Mouse (Mus musculus) B cell, adult (primary cell): Measurements from ENCODE around the gene Pate4. TPM values are rescaled to one million over a fixed set of nuclear protein-coding genes. Genes with fewer than 3 reads are reported as not detected.

Source experiments
- total RNA-seq: library from RNA; stranded (reverse); gene quantifications from 4 replicates; pipeline ENCODE4 v1.2.4, GENCODE M21; 2023; ENCODE audit not compliant: inconsistent age

Pate4 gene
- not detected in 4 replicates for total RNA-seq

DNA sequence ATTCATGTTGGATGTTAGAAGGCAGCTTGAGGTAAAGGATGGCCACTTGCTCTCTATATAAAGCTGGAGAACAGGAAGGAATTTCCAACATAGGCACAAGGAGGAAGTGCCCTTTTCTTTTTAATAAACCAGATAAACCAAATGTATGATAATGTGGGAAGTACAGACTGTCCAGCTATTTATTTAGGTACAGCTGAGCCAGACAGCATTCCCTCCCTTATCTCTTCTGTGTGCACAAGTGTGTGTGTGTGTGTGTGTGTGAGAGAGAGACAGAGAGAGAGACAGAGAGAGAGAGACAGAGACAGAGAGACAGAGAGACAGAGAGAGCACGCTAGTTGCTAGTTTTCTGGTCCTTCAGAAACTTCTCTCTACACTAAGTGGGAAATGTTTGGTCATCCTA, at the start of gene Pate4:
Gene Pate4 (minus strand): TSS at position 101 of the 400 bp plus-strand sequence.

DNA sequence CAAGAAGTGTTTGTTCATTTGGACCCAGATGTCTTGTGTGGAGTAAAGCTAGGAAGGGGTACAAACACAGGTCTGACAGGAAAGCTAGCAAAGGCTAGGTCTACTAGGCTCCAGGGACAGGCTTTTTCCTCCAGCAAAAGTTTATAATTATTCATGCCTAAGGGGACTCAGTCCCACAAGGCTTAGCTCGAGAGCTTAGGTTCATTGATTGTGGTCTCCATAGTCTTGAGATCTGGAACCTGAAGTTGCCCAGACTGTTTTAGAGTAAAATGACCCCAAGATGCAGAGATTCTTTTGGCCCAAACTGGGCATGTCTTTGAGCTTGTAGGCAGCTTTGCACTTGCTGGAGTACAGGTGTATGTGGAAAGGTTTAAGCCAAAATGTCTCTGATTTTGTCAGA, 36.4 kb upstream of the Pate4 start, which contains the start of gene Pate3:
Gene Pate3 (minus strand): TSS at position 101 of the 400 bp plus-strand sequence.

DNA sequence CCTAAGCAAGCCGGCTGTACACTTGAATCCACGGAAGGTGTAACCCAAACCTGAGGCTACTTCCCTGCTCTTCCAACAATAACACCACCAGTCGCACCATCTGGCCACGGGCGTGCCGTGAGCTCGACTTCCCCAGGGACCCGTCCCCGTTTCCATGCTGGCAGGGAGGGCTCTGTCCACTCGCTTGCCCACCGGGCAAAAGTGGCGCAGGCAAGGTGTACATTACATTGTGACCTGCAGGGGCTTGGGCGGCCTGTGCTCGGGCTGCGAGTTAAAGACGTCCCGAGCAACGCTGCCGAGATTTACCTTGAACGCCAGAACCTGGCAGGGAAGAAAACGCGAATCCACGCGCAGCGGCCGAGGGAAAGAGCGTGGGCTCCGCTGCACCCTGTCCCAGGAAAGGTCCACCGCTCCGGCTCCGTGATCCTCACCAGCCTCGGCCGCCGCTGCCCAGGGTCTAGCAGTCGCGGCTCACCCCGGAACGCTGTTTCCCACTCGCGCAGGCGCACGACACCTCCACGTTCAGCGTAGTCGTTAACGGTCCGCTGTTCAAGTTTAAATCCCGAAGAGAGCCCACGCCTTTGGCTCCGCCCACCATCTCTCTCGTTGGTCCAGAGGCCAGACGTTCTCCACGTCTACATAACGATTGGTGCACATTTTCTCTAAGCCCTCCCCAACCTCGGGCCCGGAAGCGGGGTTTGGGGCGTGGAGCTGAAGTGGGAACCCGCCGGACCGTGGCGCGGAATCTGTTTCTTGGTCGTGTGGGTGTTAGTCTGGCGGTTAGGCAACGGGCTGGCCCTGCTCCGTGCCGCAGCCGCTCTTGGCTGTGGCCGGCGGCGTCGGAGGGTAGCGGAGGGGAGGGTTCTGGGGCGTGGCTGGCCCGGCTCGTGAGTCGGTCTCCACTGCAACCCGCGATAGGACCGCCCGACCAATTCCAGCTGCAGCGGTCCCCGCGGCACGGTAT, 41.9 kb downstream of the Pate4 start, which contains the start of the genes Pate2 and Hyls1:
Gene Pate2 (plus strand): TSS at position 714 of the 964 bp plus-strand sequence.
Gene Hyls1 (minus strand): TSS at position 828 of the 964 bp plus-strand sequence.

DNA sequence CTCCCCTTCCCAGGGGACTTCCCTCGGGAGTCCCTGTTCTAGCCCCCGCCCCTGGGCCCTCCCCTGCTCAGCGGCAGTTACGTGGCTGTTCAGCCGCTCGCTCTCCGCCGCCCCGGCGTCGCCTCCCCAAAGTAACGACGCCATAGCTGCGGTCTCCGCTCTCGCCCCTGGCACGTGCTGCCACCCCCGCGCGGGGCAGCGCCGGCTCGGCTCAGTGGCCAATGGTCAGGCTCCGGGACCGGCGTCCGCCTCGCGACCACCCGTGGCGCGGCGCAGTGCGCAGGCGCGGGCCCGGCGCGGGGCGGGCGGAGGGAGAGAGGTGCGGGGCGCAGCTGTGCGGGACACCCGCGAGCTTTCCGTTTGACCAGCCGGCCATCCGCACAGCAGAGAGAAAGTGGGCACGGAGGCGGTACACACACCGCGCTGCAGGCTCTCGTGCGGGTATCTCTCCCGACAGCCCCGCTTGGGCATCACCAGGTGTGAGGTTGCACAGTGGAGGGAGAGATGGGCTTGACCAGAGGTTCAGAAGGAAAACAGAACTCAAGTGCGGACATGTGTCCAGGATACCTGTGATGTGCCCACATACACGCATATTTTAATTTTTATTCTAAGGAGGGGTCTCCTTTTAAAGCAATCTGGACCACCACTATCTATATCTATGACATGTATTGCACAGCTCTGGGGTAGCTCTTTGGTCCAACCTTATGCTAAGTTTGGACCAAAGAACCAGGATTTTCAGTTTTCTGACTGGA, 53.3 kb downstream of the Pate4 start, which contains the start of the genes Ddx25 and Pus3:
Gene Ddx25 (minus strand): TSS at position 272 of the 752 bp plus-strand sequence.
Gene Pus3 (plus strand): TSS at position 339 of the 752 bp plus-strand sequence.

Other genes with a start within 250 kb of the Pate4 start
- gene Cdon, start 190.8 kb downstream of the Pate4 start, total RNA-seq = 6.0 to 9.6 TPM (median 7.2 TPM) in 4 replicates
- not detected in 4 replicates for gene Gm1113, start 93.7 kb downstream of the Pate4 start, total RNA-seq
- gene Ddx25, start 53.4 kb downstream of the Pate4 start, total RNA-seq = 1.7 to 2.2 TPM (median 2.1 TPM) in 4 replicates
- gene Pus3, start 53.3 kb downstream of the Pate4 start, total RNA-seq = 23.6 to 26.1 TPM (median 25.5 TPM) in 4 replicates
- not detected in 4 replicates for gene Pate2, start 41.7 kb downstream of the Pate4 start, total RNA-seq
- gene Hyls1, start 41.5 kb downstream of the Pate4 start, total RNA-seq = 14.7 to 15.8 TPM (median 15.5 TPM) in 4 replicates
- not detected in 4 replicates for gene Pate3, start 36.3 kb upstream of the Pate4 start, total RNA-seq
- not detected in 4 replicates for gene Pate1, start 75.4 kb upstream of the Pate4 start, total RNA-seq
- not detected in 4 replicates for gene Gm17677, start 129.1 kb upstream of the Pate4 start, total RNA-seq
- gene Gm17727, start 166.2 kb upstream of the Pate4 start, total RNA-seq = not detected in 4 replicates
- gene Gm27235, start 178.2 kb upstream of the Pate4 start, total RNA-seq = not detected in 4 replicates
- not detected in 4 replicates for gene D730048I06Rik, start 178.2 kb upstream of the Pate4 start, total RNA-seq
- gene 9230110F15Rik, start 232.2 kb upstream of the Pate4 start, total RNA-seq = not detected in 4 replicates